Mouse (Mus musculus) intestine, postnatal 0 days (tissue): ENCODE results near the gene Sgms1. TPM values are rescaled to one million over a fixed set of nuclear protein-coding genes. Genes with fewer than 3 reads are reported as not detected.

Source experiments
- ATAC-seq: fragments of 200-750 bp; cut with Nextera tagmentation; 2 replicates; pipeline ENCODE4 v1.8.0; 2017; ENCODE audit warnings: mild to moderate bottlenecking, moderate TSS enrichment, moderate library complexity
- H3K27ac ChIP-seq: fragments of 300-500 bp; sonication (generic); 2 replicates; pipeline ENCODE4 v1.5.1; 2014; ENCODE audit warnings: mild to moderate bottlenecking, low read depth, low read length, moderate library complexity
- H3K27me3 ChIP-seq: fragments of 300-500 bp; sonication (generic); replicated peaks from 2 replicates; pipeline ENCODE4 v1.6.1; 2014; ENCODE audit warnings: low read length, mixed read lengths; ENCODE audit not compliant: control insufficient read depth, insufficient read depth
- H3K36me3 ChIP-seq: fragments of 300-500 bp; sonication (generic); 2 replicates; pipeline ENCODE4 v1.6.1; 2014; ENCODE audit warnings: mild to moderate bottlenecking, moderate library complexity; ENCODE audit not compliant: control insufficient read depth, insufficient read depth
- H3K4me1 ChIP-seq: fragments of 300-500 bp; sonication (generic); replicated peaks from 2 replicates; pipeline ENCODE4 v1.6.1; 2014; ENCODE audit warnings: antibody characterized with exemption, low read length, mixed read lengths; ENCODE audit not compliant: control insufficient read depth, insufficient read depth
- H3K4me2 ChIP-seq: fragments of 300-500 bp; sonication (generic); replicated peaks from 2 replicates; pipeline ENCODE4 v1.6.1; 2014; ENCODE audit warnings: low read depth, mild to moderate bottlenecking, moderate library complexity
- H3K4me3 ChIP-seq: fragments of 300-500 bp; sonication (generic); 2 replicates; pipeline ENCODE4 v1.5.1; 2014; ENCODE audit warnings: low read depth, low read length
- H3K9ac ChIP-seq: fragments of 300-500 bp; sonication (generic); 2 replicates; pipeline ENCODE4 v1.6.1; 2014; ENCODE audit warnings: mild to moderate bottlenecking, low read depth, low read length
- H3K9me3 ChIP-seq: fragments of 300-500 bp; sonication (generic); 2 replicates; pipeline ENCODE4 v1.6.1; 2016; ENCODE audit warnings: mixed run types; ENCODE audit not compliant: control insufficient read depth
- CTCF ChIP-seq: sonication (generic); IDR thresholded peaks from 2 replicates; pipeline ENCODE4 v1.5.1; 2016; ENCODE audit warnings: low read depth, mild to moderate bottlenecking, control low read depth, antibody characterized with exemption, moderate library complexity
- WGBS: fragments of 180-500 bp; shearing (Covaris S2); extraction: QIAGEN DNeasy Blood & Tissue Kit; methylation state at CpG from one replicate; pipeline ENCODE4 v1.1.7; 2014; 5-methylcytosine and 5-hydroxymethylcytosine counted together
- polyA plus RNA-seq: library from polyadenylated mRNA; unstranded; fragments of >200 nt; fragmentation: Nextera tagmentation; extraction: Ambion mirVana; gene quantifications from 2 replicates; pipeline ENCODE4 v1.2.1, GENCODE M21; 2015

Gene Sgms1
- polyA plus RNA-seq, 1 experiment from 2014 or later = 18.6 TPM

DNA sequence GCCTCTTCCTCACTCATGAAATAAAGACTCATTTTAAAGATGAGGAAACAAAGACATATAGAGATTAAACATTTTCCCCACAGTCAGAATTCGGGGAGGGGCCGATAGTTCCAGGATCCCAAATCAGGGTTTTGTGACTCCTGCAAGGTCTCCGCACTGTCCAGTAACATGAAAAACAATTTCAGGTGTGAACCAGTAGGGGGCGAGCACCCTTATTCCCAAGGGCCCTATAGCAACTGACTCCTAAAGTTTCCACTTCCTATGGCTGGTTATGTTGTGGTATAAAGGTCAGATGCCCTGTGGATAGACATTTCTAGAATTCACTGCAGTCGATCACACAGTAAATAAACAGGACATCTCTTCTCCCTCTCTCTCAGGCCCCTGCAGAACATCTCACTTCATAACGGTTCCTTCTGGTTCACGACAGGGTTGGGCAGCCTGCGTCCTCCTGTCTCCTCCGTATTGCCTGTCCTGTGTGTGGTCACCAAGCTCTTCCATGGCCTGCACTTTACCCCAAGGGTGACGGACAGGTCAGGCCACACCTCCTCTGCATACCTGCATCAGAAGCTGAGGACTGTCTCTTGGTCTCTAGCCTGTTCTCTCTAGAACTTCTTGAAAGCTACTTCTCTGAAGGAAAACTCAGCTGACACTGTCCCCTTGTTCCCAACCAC lies 262.2 kb downstream of the Sgms1 start:
- peak; percentile 42; the same call in 1 of the 2 replicates for ATAC-seq
- Histone ChIP-seq H3K9ac (no peak overlapping the region), H3K36me3 (peaks cover 16% of the 10 kb centered on the region; the same call in 1 of the 2 replicates), H3K9me3 (no peaks in the 10 kb centered on the region), H3K27ac (peak overlapping the region; percentile 50; the same call in 1 of the 2 replicates), H3K27me3 (no peaks in the 10 kb centered on the region), H3K4me3 (no peak overlapping the region), H3K4me2 (no peak overlapping the region), H3K4me1 (0 out of 2 replicates have a peak, but pooled peaks cover 4% of the 10 kb centered on the region)
- WGBS = 64% methylated on average over 10 of the region's 10 CpGs
- peak; percentile 80 for TF ChIP-seq CTCF

DNA sequence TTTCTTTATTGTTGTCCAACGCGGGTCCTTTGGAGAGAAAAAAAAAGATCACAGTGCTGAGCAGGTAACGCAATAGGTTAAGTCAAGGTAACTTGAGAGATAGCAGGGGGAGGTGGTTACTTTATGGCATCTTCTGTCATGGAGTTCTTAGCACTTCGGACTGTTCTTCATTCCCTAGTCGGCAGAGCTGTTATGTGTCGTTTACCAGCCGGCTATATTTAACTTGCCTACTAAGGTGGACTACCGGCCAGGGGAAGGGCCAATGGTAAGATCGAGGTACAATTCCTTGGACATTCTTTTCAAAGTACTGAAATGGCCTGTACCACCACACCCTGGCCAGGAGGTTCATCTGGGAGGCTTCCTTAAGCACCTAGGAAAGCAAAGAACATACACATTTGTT lies 265.4 kb downstream of the Sgms1 start:
- H3K9ac ChIP-seq = no peak overlapping the region
- ATAC-seq = peak; percentile 57
- H3K9me3 ChIP-seq = no peaks in the 10 kb centered on the region
- 52% methylated on average over 9 of the region's 9 CpGs for WGBS
- TF ChIP-seq CTCF = no peak
- H3K36me3 ChIP-seq = peaks cover 16% of the 10 kb centered on the region; the same call in 1 of the 2 replicates
- no peak overlapping the region for H3K4me3 ChIP-seq
- H3K27me3 ChIP-seq = no peaks in the 10 kb centered on the region
- no peak overlapping the region for H3K4me2 ChIP-seq
- no peaks in the 10 kb centered on the region for H3K4me1 ChIP-seq
- no peak overlapping the region for H3K27ac ChIP-seq

DNA sequence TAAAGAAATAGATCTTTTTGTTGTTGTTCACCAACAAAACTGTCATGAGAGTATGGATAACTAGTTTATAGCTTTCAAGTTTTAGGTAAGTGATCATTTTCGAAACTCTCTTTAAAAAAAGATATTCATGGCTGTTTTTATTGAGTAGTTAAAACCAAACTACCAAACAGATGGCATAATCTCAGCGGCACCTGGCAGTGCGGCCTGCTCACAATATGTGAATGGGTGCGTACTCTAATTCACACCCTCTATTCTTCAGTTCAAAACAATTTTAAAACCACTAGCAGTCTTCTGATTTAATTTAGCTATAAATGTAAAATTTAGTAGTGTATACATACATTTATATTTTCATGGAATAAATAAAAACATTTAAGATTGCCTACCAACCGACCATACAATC lies 266.3 kb downstream of the Sgms1 start:
- Histone ChIP-seq H3K9me3 (no peaks in the 10 kb centered on the region), H3K4me2 (no peak overlapping the region), H3K27me3 (no peaks in the 10 kb centered on the region), H3K36me3 (peaks cover 11% of the 10 kb centered on the region; the same call in 1 of the 2 replicates), H3K9ac (no peak overlapping the region), H3K27ac (no peak overlapping the region), H3K4me1 (0 out of 2 replicates have a peak, but pooled peaks cover under 1% of the 10 kb centered on the region), H3K4me3 (no peak overlapping the region)
- TF ChIP-seq CTCF = no peak
- ATAC-seq = no peak
- 95% methylated on average over 5 of the region's 5 CpGs for WGBS

- TF ChIP-seq CTCF = no peak
- no peak for ATAC-seq
- H3K9ac ChIP-seq = no peak overlapping the region
- H3K4me2 ChIP-seq = no peak overlapping the region
- H3K36me3 ChIP-seq = peaks cover 6% of the 10 kb centered on the region; the same call in 1 of the 2 replicates
- WGBS = 100% methylated on average over 1 of the region's 1 CpGs
- H3K4me1 ChIP-seq = 0 out of 2 replicates have a peak, but pooled peaks cover 3% of the 10 kb centered on the region
- no peak overlapping the region for H3K27ac ChIP-seq
- H3K27me3 ChIP-seq = no peaks in the 10 kb centered on the region
- no peak overlapping the region for H3K4me3 ChIP-seq
- no peaks in the 10 kb centered on the region for H3K9me3 ChIP-seq
Measured at GRCm38 (mm10) chr19:32120798-32121197, 268.7 kb downstream of the Sgms1 start.

- no peak overlapping the region for H3K9ac ChIP-seq
- no peak for TF ChIP-seq CTCF
- H3K4me3 ChIP-seq = no peak overlapping the region
- no peaks in the 10 kb centered on the region for H3K27me3 ChIP-seq
- H3K9me3 ChIP-seq = no peaks in the 10 kb centered on the region
- peak; percentile 66 for ATAC-seq
- no peak overlapping the region for H3K4me2 ChIP-seq
- H3K36me3 ChIP-seq = peaks cover 6% of the 10 kb centered on the region; the same call in 1 of the 2 replicates
- WGBS = 71% methylated on average over 2 of the region's 2 CpGs
- H3K27ac ChIP-seq = no peak overlapping the region
- H3K4me1 ChIP-seq = 0 out of 2 replicates have a peak, but pooled peaks cover 3% of the 10 kb centered on the region
Measured at GRCm38 (mm10) chr19:32119666-32120065, 269.8 kb downstream of the Sgms1 start.

GRCm38 (mm10) chr19:32118496-32118895 lies 271.0 kb downstream of the Sgms1 start:
- no peak overlapping the region for H3K9ac ChIP-seq
- H3K27ac ChIP-seq = no peak overlapping the region
- no peaks in the 10 kb centered on the region for H3K36me3 ChIP-seq
- no peak overlapping the region for H3K4me3 ChIP-seq
- no peak for ATAC-seq
- no peak overlapping the region for H3K4me2 ChIP-seq
- 0 out of 2 replicates have a peak, but pooled peaks cover 3% of the 10 kb centered on the region for H3K4me1 ChIP-seq
- no peaks in the 10 kb centered on the region for H3K9me3 ChIP-seq
- H3K27me3 ChIP-seq = no peaks in the 10 kb centered on the region
- no peak for TF ChIP-seq CTCF
- WGBS = 79% methylated on average over 3 of the region's 3 CpGs
